Mouse (Mus musculus) G1E-ER4 (cell line): ENCODE measurements around the gene Igdcc3. TPM values are rescaled to one million over a fixed set of nuclear protein-coding genes. Genes with fewer than 3 reads are reported as not detected.

Experiments used
- GATA1 ChIP-seq: IDR thresholded peaks from one replicate; pipeline ENCODE4 v1.8.0; 2012; ENCODE audit warnings: low read length, inconsistent platforms
- polyA plus RNA-seq: library from polyadenylated mRNA; stranded (reverse); fragments of >175 nt; gene quantifications from 2 replicates; pipeline ENCODE4 v1.2.3, GENCODE M21; 2012

Gene Igdcc3
- polyA plus RNA-seq, 1 experiment, result not detected

- TF ChIP-seq GATA1, result no peak
These were observed 49.3 kb downstream of the Igdcc3 start for GRCm38 (mm10) chr9:65190306-65190705.

GRCm38 (mm10) chr9:65191389-65191754, 50.4 kb downstream of the Igdcc3 start:
- no peak for TF ChIP-seq GATA1

- TF ChIP-seq GATA1, result no peak
These were observed 50.9 kb downstream of the Igdcc3 start for GRCm38 (mm10) chr9:65191755-65192469.

- no peak for TF ChIP-seq GATA1
These were observed 52.2 kb downstream of the Igdcc3 start for GRCm38 (mm10) chr9:65193214-65193613.

GRCm38 (mm10) chr9:65195053-65195452, 54.1 kb downstream of the Igdcc3 start, which contains the start of gene Parp16:
Parp16 (plus strand) TSS chr9:65195353.
- no peak for TF ChIP-seq GATA1

GRCm38 (mm10) chr9:65195621-65195981, 54.6 kb downstream of the Igdcc3 start:
- TF ChIP-seq GATA1, result no peak

- TF ChIP-seq GATA1, result no peak
These were observed 55.2 kb downstream of the Igdcc3 start for GRCm38 (mm10) chr9:65195982-65196737.

- no peak for TF ChIP-seq GATA1
These were observed 56.0 kb downstream of the Igdcc3 start for GRCm38 (mm10) chr9:65196738-65197569.

- no peak for TF ChIP-seq GATA1
These were observed 56.8 kb downstream of the Igdcc3 start for GRCm38 (mm10) chr9:65197826-65198225.

- no peak for TF ChIP-seq GATA1
These were observed 58.7 kb downstream of the Igdcc3 start for GRCm38 (mm10) chr9:65199723-65200122.

GRCm38 (mm10) chr9:65200606-65201005, 59.6 kb downstream of the Igdcc3 start:
- TF ChIP-seq GATA1, result no peak

GRCm38 (mm10) chr9:65201021-65201380, 60.0 kb downstream of the Igdcc3 start:
- TF ChIP-seq GATA1, result no peak

- TF ChIP-seq GATA1, result no peak
These were observed 60.6 kb downstream of the Igdcc3 start for GRCm38 (mm10) chr9:65201381-65202164.

GRCm38 (mm10) chr9:65202165-65202754, 61.3 kb downstream of the Igdcc3 start:
- TF ChIP-seq GATA1, result no peak
